Mouse (Mus musculus) hindbrain, postnatal 0 days (tissue): Measurements from ENCODE around the gene B3galnt2. TPM values are rescaled to one million over a fixed set of nuclear protein-coding genes. Genes with fewer than 3 reads are reported as not detected.

Experiments used
- ATAC-seq: fragments of 200-750 bp; cut with Nextera tagmentation; 2 replicates; pipeline ENCODE4 v1.8.0; 2017; ENCODE audit warnings: mild to moderate bottlenecking, moderate TSS enrichment, moderate library complexity
- DNase-seq: peaks from one replicate; pipeline ENCODE4 v3.0.0-alpha.2; 2015; ENCODE audit warnings: low spot score
- H3K27ac ChIP-seq: fragments of 300-500 bp; sonication (generic); 2 replicates; pipeline ENCODE4 v1.5.1; 2014; ENCODE audit warnings: mild to moderate bottlenecking
- H3K27me3 ChIP-seq: fragments of 300-500 bp; sonication (generic); 2 replicates; pipeline ENCODE4 v1.6.1; 2014; ENCODE audit warnings: low read length, mixed read lengths; ENCODE audit not compliant: insufficient read depth
- H3K36me3 ChIP-seq: fragments of 300-500 bp; sonication (generic); 2 replicates; pipeline ENCODE4 v1.6.1; 2014; ENCODE audit warnings: low read length, mixed read lengths; ENCODE audit not compliant: insufficient read depth
- H3K4me1 ChIP-seq: fragments of 300-500 bp; sonication (generic); 2 replicates; pipeline ENCODE4 v1.6.1; 2014; ENCODE audit warnings: antibody characterized with exemption, low read length, mixed read lengths; ENCODE audit not compliant: insufficient read depth
- H3K4me2 ChIP-seq: fragments of 300-500 bp; sonication (generic); 2 replicates; pipeline ENCODE4 v1.6.1; 2014; ENCODE audit warnings: low read depth, mild to moderate bottlenecking, low read length, moderate library complexity, mixed read lengths
- H3K4me3 ChIP-seq: fragments of 300-500 bp; sonication (generic); 2 replicates; pipeline ENCODE4 v1.5.1; 2014; ENCODE audit warnings: low read length
- H3K9ac ChIP-seq: fragments of 300-500 bp; sonication (generic); replicated peaks from 2 replicates; pipeline ENCODE4 v1.6.1; 2014; ENCODE audit warnings: mild to moderate bottlenecking, low read length, moderate library complexity, mixed read lengths
- H3K9me3 ChIP-seq: fragments of 300-500 bp; sonication (generic); 2 replicates; pipeline ENCODE4 v1.6.1; 2016; ENCODE audit warnings: low read length, mixed read lengths
- CTCF ChIP-seq: IDR thresholded peaks from 2 replicates; pipeline ENCODE4 v1.5.1; 2016; ENCODE audit warnings: antibody characterized with exemption, control low read depth, low read depth
- WGBS: fragments of 180-500 bp; shearing (Covaris S2); extraction: QIAGEN DNeasy Blood & Tissue Kit; methylation state at CpG from one replicate; pipeline ENCODE4 v1.1.7; 2014; 5-methylcytosine and 5-hydroxymethylcytosine counted together
- polyA plus RNA-seq: library from polyadenylated mRNA; unstranded; fragments of >200 nt; fragmentation: Nextera tagmentation; extraction: Ambion mirVana; gene quantifications from 2 replicates; pipeline ENCODE4 v1.2.1, GENCODE M21; 2015
- total RNA-seq: library from RNA; depleted of rRNA; stranded (reverse); fragments of >200 nt; gene quantifications from 2 replicates; pipeline ENCODE4 v1.2.3, GENCODE M21; 2014; rRNA removed

B3galnt2 gene
- total RNA-seq: 7.8 and 10.2 TPM in 2 replicates
- polyA plus RNA-seq: 7.2 and 9.6 TPM in 2 replicates

GRCm38 (mm10) chr13:13953874-13954832 lies at the start of gene B3galnt2:
B3galnt2 (plus strand) TSS chr13:13954469.
- peak within 1 kb of the TSS; percentile 61 for H3K27ac ChIP-seq
- H3K4me3 ChIP-seq: peak within 1 kb of the TSS; percentile 97

GRCm38 (mm10) chr13:13911341-13911740 lies 42.9 kb upstream of the B3galnt2 start:
- Histone ChIP-seq H3K27me3 (no peaks in the 10 kb centered on the region), H3K4me3 (no peak overlapping the region), H3K36me3 (no peaks in the 10 kb centered on the region), H3K27ac (no peak overlapping the region), H3K4me1 (no peaks in the 10 kb centered on the region), H3K4me2 (no peak overlapping the region), H3K9me3 (no peaks in the 10 kb centered on the region), H3K9ac (no peak overlapping the region)
- ATAC-seq (no peak), DNase-seq (no peak)
- 61% methylated on average over 2 of the region's 2 CpGs for WGBS
- TF ChIP-seq CTCF: no peak

More at GRCm38 (mm10) chr13:13953874-13954832, at the start of gene B3galnt2:
- Histone ChIP-seq H3K36me3 (no peaks in the 10 kb centered on the region), H3K9ac (peak within 1 kb of the TSS; percentile 77), H3K27me3 (no peaks in the 10 kb centered on the region), H3K4me1 (peaks cover 3% of the 10 kb centered on the region; the same call in 1 of the 2 replicates), H3K4me2 (peak within 1 kb of the TSS; percentile 80), H3K9me3 (no peaks in the 10 kb centered on the region)
- ATAC-seq (peak; percentile 99), DNase-seq (peak; percentile 100)
- no peak for TF ChIP-seq CTCF
- WGBS: under 1% methylated on average over 70 of the region's 78 CpGs

DNA sequence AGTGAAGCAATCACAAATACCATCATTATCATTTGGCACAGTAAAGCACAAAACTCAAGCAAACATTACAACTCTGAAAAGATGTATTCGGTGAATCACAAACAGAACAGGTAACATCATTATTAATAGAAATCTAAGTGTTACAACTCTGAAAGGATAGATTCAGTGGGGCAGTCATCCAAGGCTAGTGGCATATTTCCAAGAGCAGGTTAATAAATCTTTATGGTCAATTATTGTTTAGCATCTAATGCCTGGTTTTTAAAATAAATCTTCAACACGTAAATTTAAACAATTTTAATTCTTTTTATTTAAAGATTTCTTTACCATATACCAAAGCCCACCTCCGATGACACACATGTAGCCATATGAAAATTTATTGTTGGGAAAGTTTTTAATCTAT lies 34.9 kb upstream of the B3galnt2 start:
- Histone ChIP-seq H3K4me3 (no peak overlapping the region), H3K4me1 (no peaks in the 10 kb centered on the region), H3K9ac (no peak overlapping the region), H3K27me3 (no peaks in the 10 kb centered on the region), H3K27ac (no peak overlapping the region), H3K4me2 (no peak overlapping the region), H3K36me3 (no peaks in the 10 kb centered on the region), H3K9me3 (no peaks in the 10 kb centered on the region)
- 92% methylated on average over 3 of the region's 3 CpGs for WGBS
- DNase-seq (no peak), ATAC-seq (no peak)
- TF ChIP-seq CTCF: no peak

GRCm38 (mm10) chr13:13922526-13922925 lies 31.7 kb upstream of the B3galnt2 start:
- Histone ChIP-seq H3K27ac (no peak overlapping the region), H3K36me3 (no peaks in the 10 kb centered on the region), H3K4me3 (no peak overlapping the region), H3K9me3 (no peaks in the 10 kb centered on the region), H3K4me2 (no peak overlapping the region), H3K27me3 (no peaks in the 10 kb centered on the region), H3K9ac (no peak overlapping the region), H3K4me1 (no peaks in the 10 kb centered on the region)
- ATAC-seq (no peak), DNase-seq (no peak)
- TF ChIP-seq CTCF: no peak

GRCm38 (mm10) chr13:13929982-13930381 lies 24.3 kb upstream of the B3galnt2 start:
- no peak for TF ChIP-seq CTCF
- no peak for DNase-seq

DNA sequence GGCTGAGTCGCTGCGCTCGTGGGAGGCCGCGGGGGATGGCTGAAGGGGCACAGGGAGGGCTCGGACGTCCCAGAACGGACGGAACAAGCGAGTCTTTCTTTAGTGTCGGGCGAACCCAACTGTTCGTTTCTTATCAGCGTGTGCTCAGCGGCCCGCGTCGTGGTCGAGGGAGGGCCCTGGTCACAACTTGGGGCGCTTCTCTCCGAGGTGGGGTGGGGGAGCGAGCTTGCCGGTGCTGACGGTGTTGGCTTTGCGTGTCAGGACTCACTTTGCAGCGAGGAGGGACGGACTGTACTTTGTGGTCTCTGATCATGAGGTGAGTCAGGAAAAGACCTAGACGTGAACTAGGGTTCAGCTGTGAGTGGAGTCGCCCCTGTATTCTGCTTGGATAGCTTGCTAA lies 662 bp downstream of the B3galnt2 start:
- Histone ChIP-seq H3K9me3 (no peaks in the 10 kb centered on the region), H3K4me1 (peaks cover 3% of the 10 kb centered on the region; the same call in 1 of the 2 replicates), H3K27ac (peak overlapping the region; percentile 61), H3K9ac (peak overlapping the region; percentile 77), H3K4me2 (peak overlapping the region; percentile 80), H3K36me3 (no peaks in the 10 kb centered on the region), H3K27me3 (no peaks in the 10 kb centered on the region), H3K4me3 (peak overlapping the region; percentile 97)
- WGBS: 0% methylated on average over 27 of the region's 29 CpGs
- no peak for TF ChIP-seq CTCF
- ATAC-seq (no peak), DNase-seq (peak; percentile 31)

More at GRCm38 (mm10) chr13:13929982-13930381, 24.3 kb upstream of the B3galnt2 start:
- no peak for ATAC-seq
- H3K27me3 ChIP-seq: no peaks in the 10 kb centered on the region
- H3K4me3 ChIP-seq: no peak overlapping the region
- H3K9me3 ChIP-seq: no peaks in the 10 kb centered on the region
- H3K36me3 ChIP-seq: no peaks in the 10 kb centered on the region
- no peak overlapping the region for H3K27ac ChIP-seq
- H3K9ac ChIP-seq: no peak overlapping the region
- no peaks in the 10 kb centered on the region for H3K4me1 ChIP-seq
- H3K4me2 ChIP-seq: no peak overlapping the region
- WGBS: 83% methylated on average over 2 of the region's 2 CpGs
